Mouse (Mus musculus) kidney, adult 9 months (tissue): ENCODE data around the gene Myl7.
"Not testable (repeated sequence)": the region's sequence is repeated elsewhere in the genome, so short reads cannot be mapped to it uniquely, and the experiment has no call there.

Source experiments
- DNase-seq: peaks from one replicate; pipeline ENCODE4 v3.0.0; 2022

Gene Myl7

GRCm38 (mm10) chr11:5902390-5902789 lies 3.8 kb upstream of the Myl7 start:
- no peak for DNase-seq

- DNase-seq = no peak
Observed at GRCm38 (mm10) chr11:5901950-5902349, 3.4 kb upstream of the Myl7 start.

- DNase-seq = no peak
Observed at GRCm38 (mm10) chr11:5901320-5901719, 2.7 kb upstream of the Myl7 start.

- no peak for DNase-seq
Observed at GRCm38 (mm10) chr11:5899286-5899685, 704 bp upstream of the Myl7 start.

- no peak for DNase-seq
Observed at GRCm38 (mm10) chr11:5897839-5898238, 743 bp downstream of the Myl7 start.

- no peak for DNase-seq
Observed at GRCm38 (mm10) chr11:5897230-5897629, 1.4 kb downstream of the Myl7 start.

GRCm38 (mm10) chr11:5893807-5894206 lies 4.8 kb downstream of the Myl7 start:
- DNase-seq = no peak

GRCm38 (mm10) chr11:5892810-5893368 lies 5.7 kb downstream of the Myl7 start:
- DNase-seq = no peak

GRCm38 (mm10) chr11:5892151-5892591 lies 6.4 kb downstream of the Myl7 start:
- DNase-seq = peak; percentile 31

GRCm38 (mm10) chr11:5888563-5888962 lies 10.0 kb downstream of the Myl7 start:
- not testable (repeated sequence) for DNase-seq

- no peak for DNase-seq
Observed at GRCm38 (mm10) chr11:5887250-5887649, 11.3 kb downstream of the Myl7 start.

GRCm38 (mm10) chr11:5886187-5886586 lies 12.4 kb downstream of the Myl7 start:
- DNase-seq = peak; percentile 65

- no peak for DNase-seq
Observed at GRCm38 (mm10) chr11:5882518-5882917, 16.1 kb downstream of the Myl7 start.

- peak; percentile 68 for DNase-seq
Observed at GRCm38 (mm10) chr11:5879905-5880304, 18.7 kb downstream of the Myl7 start.

GRCm38 (mm10) chr11:5878661-5879060 lies 19.9 kb downstream of the Myl7 start:
- DNase-seq = no peak

- DNase-seq = peak; percentile 98
Observed at GRCm38 (mm10) chr11:5877921-5878526, 20.6 kb downstream of the Myl7 start, which contains the start of gene Pold2. Gene Pold2 (minus strand): TSS chr11:5878292.

GRCm38 (mm10) chr11:5877421-5877820 lies 21.2 kb downstream of the Myl7 start:
- DNase-seq = no peak

- no peak for DNase-seq
Observed at GRCm38 (mm10) chr11:5873192-5873591, 25.4 kb downstream of the Myl7 start.

- DNase-seq = no peak
Observed at GRCm38 (mm10) chr11:5872707-5873106, 25.9 kb downstream of the Myl7 start.

- no peak for DNase-seq
Observed at GRCm38 (mm10) chr11:5870069-5870468, 28.5 kb downstream of the Myl7 start.

GRCm38 (mm10) chr11:5869331-5869730 lies 29.3 kb downstream of the Myl7 start:
- no peak for DNase-seq

- DNase-seq = peak; percentile 53
Observed at GRCm38 (mm10) chr11:5868324-5868723, 30.3 kb downstream of the Myl7 start.

GRCm38 (mm10) chr11:5867196-5867595 lies 31.4 kb downstream of the Myl7 start:
- DNase-seq = no peak

GRCm38 (mm10) chr11:5862394-5863105 lies 36.0 kb downstream of the Myl7 start:
- peak; percentile 77 for DNase-seq
